Mouse (Mus musculus) monocyte, adult 59 days (primary cell): ENCODE results near the gene Mfsd4b5. TPM values are rescaled to one million over a fixed set of nuclear protein-coding genes. Genes with fewer than 3 reads are reported as not detected.

Source experiments
- total RNA-seq, 2 experiments: library from RNA; stranded (reverse); gene quantifications; one replicate each; pipeline ENCODE4 v1.2.4; 2023

The Mfsd4b5 gene
- total RNA-seq = 1 to 10 TPM; 1.4 TPM

GRCm38 (mm10) chr10:39986466-39986865 lies at the start of gene Mfsd4b5:
TSS of gene Mfsd4b5 (minus strand) at chr10:39986646.

GRCm38 (mm10) chr10:40024554-40025428 lies 38.3 kb upstream of the Mfsd4b5 start, which contains the start of gene Mfsd4b1:
TSS of gene Mfsd4b1 (minus strand) at chr10:40025268.

GRCm38 (mm10) chr10:39959761-39960440 lies 26.5 kb downstream of the Mfsd4b5 start, which contains the start of gene Mfsd4b3:
TSS of gene Mfsd4b3 (minus strand) at chr10:39960153.

GRCm38 (mm10) chr10:39926616-39927139 lies 59.8 kb downstream of the Mfsd4b5 start, which contains the start of gene Mfsd4b2:
TSS of gene Mfsd4b2 (minus strand) at chr10:39926923.

Other genes starting within 250 kb of the Mfsd4b5 start
- 1 to 10 TPM; 3.9 to 4.1 TPM for gene Mfsd4b4, start 87.4 kb downstream of the Mfsd4b5 start, total RNA-seq
- under 1 TPM in 1 of 2 experiments, not detected in 1; 0.30 TPM for gene Mfsd4b2, start 59.7 kb downstream of the Mfsd4b5 start, total RNA-seq
- gene Mfsd4b3, start 26.5 kb downstream of the Mfsd4b5 start, total RNA-seq = 1 to 10 TPM; 1.4 to 2.2 TPM
- gene Mfsd4b1, start 38.6 kb upstream of the Mfsd4b5 start, total RNA-seq = not detected
- 10 to 100 TPM; 48.7 to 48.8 TPM for gene Slc16a10, start 155.6 kb upstream of the Mfsd4b5 start, total RNA-seq